Mouse (Mus musculus) spleen, postnatal 10 days (tissue): Measurements from ENCODE around the gene Slc2a13.
A peak's percentile ranks its signal among the peaks of the same experiment; 100 is the strongest.

Experiments used
- DNase-seq, 2 experiments: peaks; one replicate each; pipeline ENCODE4 v3.0.0; 2021 to 2022; ENCODE audit warnings: low spot score in 2 of 2

Gene Slc2a13

DNA sequence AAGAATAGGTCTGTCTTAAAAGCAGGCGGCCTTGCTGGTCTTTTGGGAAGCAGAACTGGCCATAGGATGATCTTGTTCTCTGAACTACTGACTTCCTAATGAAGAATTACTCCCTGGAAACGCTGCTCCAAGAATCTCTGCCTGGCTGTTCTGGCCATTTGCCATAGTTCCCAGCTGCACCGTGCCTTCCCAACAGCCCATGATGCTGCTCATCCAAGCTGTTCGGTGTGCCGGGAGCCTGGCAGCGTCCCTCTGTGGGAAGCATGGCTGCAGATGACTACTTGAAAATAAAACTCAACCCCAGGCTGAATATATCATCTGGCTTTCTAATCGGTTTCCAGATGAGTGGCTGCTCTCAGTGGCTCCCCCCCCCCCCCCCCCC is 199.9 kb downstream of the Slc2a13 start:
- peak in 1 of 2 experiments; percentile 14 for DNase-seq

DNA sequence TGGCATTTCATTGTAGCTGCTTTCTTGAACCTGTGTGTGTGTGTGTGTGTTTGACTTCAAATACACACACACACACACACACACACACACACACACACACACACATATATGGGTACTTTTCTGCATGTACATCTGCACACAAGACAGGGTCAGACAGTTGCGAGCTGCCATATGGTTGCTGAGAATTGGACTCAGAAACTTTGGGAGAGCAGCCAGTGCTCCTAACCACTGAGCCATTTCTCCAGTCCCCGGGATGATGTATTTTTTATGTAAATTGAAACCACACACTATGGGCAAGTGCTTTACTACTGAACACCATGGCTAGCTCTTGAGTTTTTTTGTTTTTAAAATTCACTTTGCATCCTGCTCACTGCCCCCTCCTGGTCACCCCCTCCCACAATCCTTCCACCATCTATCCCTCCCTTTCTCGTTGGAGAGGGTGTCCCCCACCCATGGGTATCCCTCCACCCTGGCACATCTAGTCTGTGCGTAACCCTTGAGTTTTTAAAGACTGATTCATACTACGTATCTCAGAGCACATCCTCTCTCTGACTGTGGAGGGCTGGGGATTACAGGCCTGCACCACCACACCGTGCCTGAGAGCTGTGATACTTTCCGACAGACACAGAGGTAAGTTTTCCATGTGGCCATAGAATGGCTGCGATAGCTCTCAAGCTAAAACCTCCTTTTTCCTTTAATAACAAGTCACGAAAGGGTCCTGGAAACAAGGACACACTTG is 200.4 kb downstream of the Slc2a13 start:
- DNase-seq, result no peak

DNA sequence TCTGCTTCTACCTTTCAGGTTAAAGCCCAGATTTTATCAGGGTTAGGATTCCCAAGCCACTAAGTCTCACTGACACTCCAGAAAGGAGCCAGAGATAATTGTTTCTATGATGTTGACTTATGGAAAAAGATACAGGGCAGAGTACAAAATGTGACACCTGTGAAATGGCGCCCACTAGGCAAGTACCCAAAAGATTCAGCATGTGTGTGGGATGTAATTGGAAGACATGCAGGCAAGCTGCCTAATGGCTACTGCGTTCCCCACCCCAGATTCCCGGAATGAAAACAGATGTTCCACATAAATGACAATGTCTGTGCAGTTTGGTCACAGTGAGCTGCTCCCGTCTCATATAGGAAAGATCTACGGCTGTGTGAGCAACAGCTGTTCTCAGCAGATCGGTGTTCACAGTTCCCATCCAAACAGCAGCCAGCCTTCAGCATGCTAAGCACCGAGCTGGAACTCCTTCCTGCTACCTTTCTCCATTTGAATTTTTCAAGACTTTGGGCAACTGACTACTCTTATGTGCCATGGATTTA is 201.1 kb downstream of the Slc2a13 start:
- no peak for DNase-seq

DNA sequence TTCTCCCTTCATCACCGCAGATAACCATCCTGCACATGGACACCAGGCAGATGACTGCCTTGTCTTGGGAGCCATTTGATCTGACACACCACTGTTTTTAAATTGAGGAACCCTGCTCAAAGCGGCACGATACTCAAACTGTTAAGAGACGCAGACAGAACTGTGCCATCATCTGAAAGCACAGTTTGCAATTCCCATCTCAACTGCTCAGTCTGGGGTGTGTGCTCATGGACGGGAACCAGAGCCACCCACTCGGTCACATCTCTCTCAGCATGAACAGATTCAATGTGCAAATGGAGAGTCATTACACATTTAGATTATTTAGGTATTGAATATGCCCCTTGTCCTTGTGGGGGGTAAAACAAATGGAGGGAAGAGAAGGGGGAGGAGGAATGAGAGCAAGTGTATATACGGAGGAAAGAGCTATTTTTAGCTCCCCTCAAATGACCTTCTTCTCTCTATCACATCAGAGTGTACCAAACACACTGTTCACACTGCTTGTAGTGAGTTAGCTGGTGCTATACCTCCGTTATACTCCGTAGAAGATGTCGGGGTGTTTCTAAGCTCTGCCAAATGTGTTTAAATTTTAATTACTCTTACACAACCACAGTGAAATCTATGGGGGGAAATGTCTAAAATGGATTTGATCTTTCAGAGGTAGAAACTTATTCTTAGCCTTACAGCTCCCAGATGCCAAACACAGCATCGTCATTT is 203.2 kb downstream of the Slc2a13 start:
- no peak for DNase-seq

DNA sequence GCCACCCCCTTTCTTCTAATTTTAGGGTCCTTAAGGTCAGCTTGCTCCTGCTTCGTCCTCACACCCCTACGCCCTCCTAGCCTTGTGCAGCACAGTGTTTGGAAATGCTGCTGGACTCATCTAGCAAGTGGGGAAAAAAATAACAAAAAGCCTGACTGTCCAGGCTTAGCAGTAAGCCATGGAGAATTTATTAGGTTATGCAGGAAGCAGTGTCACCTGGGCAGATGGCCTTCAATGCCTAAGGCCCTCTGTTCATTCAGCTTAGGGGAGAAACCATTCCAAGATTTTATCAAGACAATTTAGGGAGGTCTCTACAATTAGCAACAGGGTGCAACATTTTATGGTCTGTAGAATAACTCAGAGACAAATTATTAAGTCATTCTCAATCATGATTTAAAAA is 212.6 kb downstream of the Slc2a13 start:
- no peak for DNase-seq

DNA sequence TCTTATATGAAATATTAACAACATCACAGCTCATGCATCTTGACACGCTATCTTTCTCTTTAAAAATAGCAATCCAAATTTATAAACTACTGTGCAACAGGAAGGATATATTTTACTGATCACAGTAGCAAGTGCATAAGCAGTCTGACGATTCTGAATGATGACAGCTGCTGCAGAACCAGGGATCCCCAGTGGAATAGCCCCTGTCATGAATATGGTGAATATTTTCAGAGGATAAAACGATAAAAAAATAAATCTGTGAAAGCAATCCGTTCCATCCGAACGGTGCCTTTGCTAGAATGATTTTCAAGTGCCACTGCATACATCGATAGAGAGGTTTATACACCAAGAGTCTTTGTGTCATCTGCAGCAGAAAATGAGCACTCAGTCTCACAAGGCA is 222.1 kb downstream of the Slc2a13 start:
- no peak for DNase-seq

DNA sequence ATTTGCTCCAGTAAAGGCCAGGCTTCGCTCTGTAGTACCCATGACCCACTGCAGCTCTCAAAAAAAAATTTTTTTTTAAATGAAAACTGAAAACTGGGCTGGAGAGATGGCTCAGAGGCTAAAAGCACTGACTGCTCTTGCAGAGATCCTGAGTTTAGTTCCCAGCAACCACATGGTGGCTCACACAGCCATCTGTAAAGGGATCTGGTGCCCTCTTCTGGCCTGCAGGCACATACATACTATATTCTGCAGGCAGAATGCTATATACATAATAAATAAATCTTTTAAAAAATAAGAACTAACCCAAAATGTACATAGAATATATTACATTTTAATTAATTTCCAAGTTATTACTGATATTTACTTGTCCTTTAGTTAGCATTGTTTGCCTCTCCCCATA is 234.7 kb downstream of the Slc2a13 start:
- no peak for DNase-seq

DNA sequence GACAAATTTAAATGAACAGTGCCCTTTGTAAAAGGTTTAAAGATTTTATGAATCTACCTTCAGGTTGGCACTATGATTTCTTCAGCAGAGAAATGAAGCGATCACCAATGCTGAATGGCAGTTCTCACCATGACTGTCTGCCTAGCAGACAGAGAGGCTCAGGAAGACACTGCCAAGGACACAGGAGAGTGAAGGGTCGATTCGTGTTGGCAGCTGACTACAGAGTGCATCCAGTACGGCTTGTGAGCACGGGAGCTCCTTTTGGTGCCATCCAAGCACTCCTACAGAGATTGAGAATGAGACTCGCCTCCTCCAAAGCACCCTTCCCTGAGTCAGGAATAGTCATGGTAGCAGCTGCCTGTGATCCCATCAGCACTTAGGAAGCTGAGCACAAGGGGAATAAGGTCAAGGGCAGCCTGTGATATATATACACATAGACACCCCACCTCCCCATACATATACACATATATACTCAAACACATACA is 238.6 kb downstream of the Slc2a13 start:
- DNase-seq, result no peak

DNA sequence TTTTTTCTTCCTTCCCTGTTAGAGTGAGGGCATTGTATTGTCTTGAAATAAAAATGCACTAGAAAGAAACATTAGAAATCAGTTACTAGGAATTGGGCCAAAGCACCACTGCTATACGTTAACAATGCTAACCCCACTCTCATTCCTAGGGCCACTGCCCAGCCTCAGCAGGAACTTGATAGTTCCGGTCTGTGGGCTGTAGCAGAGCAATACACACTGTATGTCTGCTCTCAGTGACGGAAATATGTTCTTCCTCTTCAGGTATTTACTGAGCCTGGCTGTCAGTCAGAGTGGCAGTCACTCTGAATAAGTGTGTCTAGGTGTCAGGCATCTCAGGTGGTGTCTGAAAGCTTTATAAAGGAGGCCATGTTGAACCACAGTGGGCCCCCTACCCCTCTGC is 245.3 kb downstream of the Slc2a13 start:
- no peak for DNase-seq

DNA sequence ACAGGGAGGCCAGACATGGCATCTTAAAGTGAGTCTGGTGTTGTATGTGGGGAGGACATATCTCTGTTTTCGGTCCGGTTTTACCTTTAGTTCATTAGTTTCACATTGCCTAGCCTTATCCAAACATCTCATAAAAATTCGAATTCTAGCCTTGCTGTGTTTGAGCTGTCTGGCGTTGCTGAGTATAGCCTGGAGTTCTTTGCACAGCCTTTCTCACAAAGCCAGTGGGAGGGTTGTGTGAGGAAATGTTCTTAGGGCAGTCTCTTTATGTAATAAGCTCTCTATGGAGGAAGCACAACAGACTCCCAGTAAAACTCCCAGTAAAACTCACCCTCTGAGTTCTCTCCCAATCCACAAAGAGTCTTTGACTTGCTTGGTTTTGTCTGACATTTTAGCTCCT is 246.0 kb downstream of the Slc2a13 start:
- DNase-seq, result no peak

DNA sequence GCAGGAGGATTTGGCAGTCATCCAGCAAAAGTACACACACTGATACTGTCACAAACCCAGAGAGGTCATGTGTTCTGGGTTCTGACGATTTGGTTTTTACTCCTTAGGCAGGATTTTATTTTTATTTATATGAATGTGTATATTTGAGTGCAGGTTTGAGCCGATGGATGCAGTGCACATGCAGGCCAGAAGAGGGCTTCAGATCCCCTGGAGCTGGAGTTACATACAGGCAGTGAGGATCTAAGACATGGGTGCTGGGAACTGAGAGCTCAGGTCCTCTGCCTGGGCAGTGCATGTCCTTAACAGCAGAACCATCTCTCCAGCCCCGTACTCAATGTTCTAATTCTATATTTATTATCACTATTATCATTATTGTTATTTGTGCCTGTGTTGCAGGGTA is 253.7 kb downstream of the Slc2a13 start:
- DNase-seq, result no peak

DNA sequence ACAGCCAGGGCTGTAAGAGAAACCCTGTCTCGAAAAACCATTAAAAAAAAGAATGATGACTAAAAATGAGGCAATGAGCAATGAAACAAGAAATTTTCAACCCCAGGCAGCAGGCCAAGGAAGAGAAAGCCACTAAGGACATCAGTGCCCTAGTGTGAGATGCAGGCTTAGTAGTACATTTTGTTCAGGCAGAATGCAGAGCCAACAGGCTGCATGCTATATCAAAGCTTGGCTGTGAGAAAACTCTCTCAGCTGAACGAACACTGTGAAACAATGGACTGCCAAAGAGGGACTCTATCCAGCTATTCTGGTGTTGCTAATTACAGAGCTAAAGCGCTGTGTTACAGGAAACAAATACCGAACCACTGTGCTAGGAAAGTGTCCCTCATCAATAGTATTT is 256.1 kb downstream of the Slc2a13 start:
- DNase-seq, result no peak

DNA sequence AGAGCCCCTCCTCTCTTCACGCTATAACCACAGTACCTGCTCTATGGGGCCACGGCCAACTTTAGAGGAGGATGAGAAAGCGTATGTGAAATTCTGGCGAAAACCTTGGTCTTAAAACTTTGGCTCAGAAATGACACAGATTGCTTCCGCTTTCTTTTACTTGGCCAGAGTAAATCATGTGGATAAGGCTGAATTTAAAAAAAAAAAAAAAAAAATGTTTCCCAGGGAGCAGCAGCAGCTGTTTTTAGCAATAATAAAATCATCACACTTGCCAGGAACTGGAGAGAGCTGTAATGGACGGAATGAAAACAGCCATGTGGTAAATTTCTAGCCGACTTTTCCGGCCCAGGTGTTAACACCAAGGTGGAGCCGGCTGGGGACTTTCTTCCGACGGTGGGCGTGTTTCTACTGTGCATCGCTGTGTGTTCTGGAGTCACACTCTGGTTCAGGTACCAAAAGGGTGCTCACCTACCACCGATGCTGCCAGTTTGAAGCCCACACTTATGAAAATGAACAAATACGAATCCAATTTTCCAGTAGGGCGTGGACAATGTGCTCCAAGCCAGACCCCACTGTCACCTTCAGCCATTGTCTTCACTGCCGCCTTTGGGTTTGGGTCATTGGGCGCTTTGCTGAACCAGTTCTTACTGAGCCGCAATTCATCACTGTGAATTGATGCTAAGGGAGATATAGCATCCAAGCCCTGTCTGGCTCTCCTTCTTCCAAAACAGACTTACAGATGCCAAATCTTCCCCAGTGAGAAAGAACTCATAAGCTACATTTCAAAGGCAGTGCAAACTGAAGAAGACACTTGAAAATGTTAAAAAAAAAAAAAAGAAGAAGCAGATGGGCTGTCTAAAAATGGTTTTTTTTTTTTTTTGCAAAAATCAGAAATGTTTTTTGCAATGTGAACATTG is 258.4 kb downstream of the Slc2a13 start:
- DNase-seq, result no peak

DNA sequence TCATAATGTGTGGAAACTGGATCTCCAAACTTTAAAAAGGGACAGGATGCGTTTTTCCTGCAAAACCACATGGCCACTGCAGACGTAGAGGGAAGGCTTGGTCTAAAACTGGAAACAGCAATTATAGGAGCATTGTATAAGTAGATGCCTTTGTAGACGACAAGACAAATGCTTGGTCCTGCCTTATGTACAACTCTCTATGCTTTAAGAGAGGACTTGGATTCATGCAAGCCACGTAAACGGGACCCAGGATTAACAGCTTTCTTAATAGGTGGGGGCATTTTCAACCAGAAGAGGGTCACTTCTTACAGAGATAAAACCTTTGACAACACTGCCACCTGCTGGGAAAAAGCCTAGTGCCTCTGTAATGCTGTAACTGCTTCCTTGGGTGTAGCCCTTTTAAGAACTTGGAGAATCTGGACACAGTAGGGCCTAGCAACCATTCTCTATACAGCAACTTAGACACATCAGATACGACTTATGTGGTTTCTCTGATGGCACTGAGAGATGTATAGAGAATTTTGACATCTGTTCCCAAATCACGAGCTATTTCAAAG is 268.7 kb downstream of the Slc2a13 start:
- peak in 1 of 2 experiments; percentile 37 for DNase-seq

DNA sequence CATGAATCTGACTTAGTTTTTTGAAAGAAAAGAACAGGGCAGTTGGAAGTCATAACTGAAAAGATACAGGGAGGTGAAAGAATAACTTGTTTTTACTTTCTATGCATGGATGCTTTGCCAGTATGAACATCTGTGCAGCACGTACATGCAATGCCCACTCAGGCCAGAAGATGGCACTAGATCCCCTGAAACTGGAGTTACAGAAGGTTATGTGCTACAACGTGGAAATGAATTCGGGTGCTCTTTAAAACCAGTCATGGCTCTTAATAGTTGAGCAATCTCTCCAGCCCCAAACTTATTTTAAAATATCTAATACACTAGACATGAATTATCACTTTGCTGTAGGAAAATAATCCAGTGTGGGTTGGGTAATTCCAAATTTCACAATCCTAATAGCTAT is 271.7 kb downstream of the Slc2a13 start:
- DNase-seq, result peak; percentile 61 to 84

DNA sequence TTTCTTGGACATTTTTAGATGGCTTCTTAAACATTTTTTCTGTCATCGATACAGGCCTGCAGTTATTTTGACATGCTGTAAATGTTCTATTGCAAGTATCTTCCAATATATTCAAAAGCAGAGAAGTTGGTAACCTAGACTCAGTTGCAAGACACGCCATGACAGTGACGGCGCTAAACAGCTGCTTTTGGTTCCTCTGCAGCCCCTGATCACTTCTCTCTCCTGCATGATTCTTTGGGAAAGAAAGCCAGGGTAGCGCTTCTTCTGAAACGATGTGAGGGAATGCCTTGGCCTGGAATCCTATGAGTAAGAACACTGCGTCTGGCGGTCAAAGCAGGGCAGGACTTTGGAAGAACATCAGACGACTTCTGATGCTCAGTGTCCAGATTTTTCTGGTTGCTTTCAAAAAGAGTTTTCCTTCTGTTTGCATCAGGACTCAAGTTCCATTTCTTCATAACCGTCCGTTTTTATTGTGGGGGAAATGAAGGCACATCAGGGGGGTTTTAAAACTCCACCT is 273.7 kb downstream of the Slc2a13 start:
- DNase-seq, result no peak

DNA sequence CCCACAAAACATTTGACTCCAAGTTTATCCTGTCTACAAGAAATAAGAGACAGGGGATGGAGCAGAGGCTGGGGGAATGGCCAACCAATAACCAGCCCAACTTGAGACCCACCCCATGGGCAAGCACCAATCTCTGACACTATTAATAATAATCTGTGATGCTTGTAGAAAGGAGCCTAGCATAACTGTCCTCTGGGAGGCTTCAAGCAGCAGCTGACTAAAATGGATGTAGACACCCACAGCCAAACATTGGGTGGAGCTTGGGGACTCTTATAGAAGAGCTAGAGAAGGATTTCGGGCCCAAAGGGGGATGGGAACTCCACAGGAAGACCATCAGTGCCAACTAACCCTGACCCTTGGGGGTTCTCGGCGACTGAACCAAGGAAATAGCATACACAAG is 289.6 kb downstream of the Slc2a13 start:
- no peak for DNase-seq

DNA sequence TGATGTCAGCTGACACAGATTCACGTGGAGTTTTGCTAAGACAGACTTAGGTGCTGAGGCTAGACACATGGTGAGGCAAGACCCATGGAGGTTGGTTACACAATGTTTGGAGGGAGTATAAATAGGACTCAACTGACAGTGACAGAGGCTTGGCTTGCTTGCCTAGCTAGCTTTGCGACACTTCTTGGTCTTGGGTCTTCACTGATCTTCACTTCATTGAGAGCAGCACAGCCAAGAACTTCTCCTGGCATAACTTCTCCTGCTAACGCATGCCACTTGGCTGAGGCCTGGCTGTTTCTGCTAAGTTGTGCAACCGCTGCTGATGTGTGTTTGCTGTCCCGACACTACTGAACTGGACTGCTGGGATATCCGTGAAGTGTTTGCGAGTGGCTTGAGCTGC is 290.2 kb downstream of the Slc2a13 start:
- DNase-seq, result no peak

DNA sequence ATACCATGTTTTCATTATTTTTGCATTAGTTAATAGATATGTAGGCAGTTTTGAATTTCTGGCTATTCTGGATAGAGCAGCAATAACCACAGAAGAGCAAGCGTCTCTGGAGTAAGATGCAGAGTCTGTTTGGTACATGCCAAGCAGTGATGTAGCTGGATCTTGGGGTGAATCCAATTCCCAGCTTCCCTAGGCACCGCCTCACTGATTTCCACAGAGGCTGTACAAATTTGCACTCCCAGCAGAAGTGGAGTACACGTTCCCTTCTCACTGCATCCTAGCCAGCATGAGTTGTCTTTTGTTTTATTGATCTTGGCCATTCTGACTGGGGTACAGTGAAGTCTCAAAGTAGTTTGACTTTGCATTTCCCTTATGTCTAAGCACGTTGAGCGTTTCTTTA is 291.5 kb downstream of the Slc2a13 start:
- DNase-seq, result no peak

DNA sequence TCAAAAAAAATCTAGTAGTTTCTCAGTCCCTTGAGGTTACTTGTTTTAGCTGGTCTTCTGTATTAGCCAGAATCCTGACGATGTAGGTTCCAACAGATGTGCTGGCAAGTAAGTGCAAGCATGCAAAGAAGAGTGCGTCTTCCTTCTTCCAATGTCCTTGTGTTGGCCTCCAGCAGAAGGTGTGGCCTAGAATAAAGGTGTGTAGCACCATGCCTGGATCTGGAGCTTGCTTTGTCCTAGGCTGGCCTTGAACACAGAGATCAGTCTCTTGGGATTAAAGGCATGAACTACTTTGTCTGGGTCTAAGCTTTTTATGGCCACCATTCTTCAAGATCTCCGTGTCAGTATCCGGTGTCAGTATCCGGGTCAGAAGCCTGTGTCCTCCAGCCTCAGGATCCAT is 293.5 kb downstream of the Slc2a13 start:
- DNase-seq, result no peak

DNA sequence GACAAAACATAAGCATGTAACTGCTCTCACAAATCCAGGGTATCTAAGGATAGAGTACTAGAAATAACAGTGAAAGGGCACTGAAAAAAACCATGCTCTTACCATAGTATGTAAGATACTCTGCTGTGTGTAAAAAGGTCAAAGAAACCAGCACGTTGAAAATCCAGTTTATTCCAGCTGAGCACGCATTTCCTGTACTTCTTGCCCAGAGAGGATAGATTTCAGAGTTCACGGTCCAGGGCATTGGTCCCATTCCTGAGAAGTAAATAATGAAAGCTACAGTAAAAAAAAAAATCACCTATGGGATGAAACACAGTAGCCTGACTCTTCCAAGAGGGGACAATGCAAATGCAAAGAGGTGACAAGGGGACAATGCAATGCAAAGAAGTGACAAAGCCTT is 297.1 kb downstream of the Slc2a13 start:
- DNase-seq, result no peak

DNA sequence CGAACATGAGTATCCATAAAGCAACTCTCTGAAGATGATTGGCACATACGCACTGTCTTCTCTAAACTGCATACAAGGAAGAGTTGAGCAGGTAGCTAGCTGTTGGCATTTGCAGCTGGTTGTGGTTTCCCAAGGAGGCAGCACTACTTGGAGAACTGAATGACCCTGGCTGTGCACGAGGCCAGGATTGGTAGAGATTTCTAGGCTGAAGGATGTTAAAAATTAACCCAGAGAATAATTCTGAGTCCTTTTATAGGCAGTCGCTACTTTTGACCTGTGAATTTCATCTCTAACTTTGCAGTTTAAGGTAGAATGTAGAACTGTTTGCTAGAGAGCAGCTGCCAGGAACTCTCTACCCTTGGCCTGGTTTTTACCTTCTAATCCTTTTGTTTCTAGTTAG is 304.5 kb downstream of the Slc2a13 start:
- DNase-seq, result no peak
